Mouse (Mus musculus) MEL (cell line): Measurements from ENCODE around the gene U2af1l4. TPM values are rescaled to one million over a fixed set of nuclear protein-coding genes. Genes with fewer than 3 reads are reported as not detected.

Experiments used
- DNase-seq: peaks from one replicate; pipeline ENCODE4 v3.0.0; 2011; ENCODE audit warnings: low read depth, low spot score
- H3K27ac ChIP-seq: 2 replicates; pipeline ENCODE4 v1.5.1; 2012; ENCODE audit warnings: low read depth, mild to moderate bottlenecking, control low read depth, low read length, moderate library complexity; ENCODE audit not compliant: control insufficient read depth
- H3K27me3 ChIP-seq, 2 experiments: fragments of 150-350 bp in 1 of 2; sonication (generic) in 1 of 2; 2 replicates each; pipeline ENCODE4 v1.6.1; 2012; ENCODE audit warnings: low read length in 2 of 2, mild to moderate bottlenecking in 2 of 2, improper control_type of control experiment in 1 of 2, moderate library complexity in 1 of 2; ENCODE audit not compliant: insufficient read depth in 2 of 2, control insufficient read depth in 1 of 2
- H3K36me3 ChIP-seq, 2 experiments: 2 replicates each; pipeline ENCODE4 v1.6.1; 2012 to 2014; ENCODE audit warnings: low read length in 2 of 2, improper control_type of control experiment in 1 of 2, inconsistent platforms in 1 of 2, mild to moderate bottlenecking in 1 of 2; ENCODE audit not compliant: insufficient read depth in 2 of 2, control insufficient read depth in 1 of 2
- H3K4me1 ChIP-seq, 2 experiments: fragments of 150-350 bp in 1 of 2; sonication (generic) in 1 of 2; 2 replicates each; pipeline ENCODE4 v1.6.1; 2012; ENCODE audit warnings: low read length in 2 of 2, improper control_type of control experiment in 1 of 2, mild to moderate bottlenecking in 1 of 2; ENCODE audit not compliant: insufficient read depth in 2 of 2, control insufficient read depth in 1 of 2
- H3K4me3 ChIP-seq, 2 experiments: fragments of 150-350 bp in 1 of 2; sonication (generic) in 1 of 2; 2 replicates each; pipeline ENCODE4 v1.5.1; 2012; ENCODE audit warnings: low read depth in 2 of 2, low read length in 2 of 2, mild to moderate bottlenecking in 2 of 2, moderate library complexity in 2 of 2, control low read depth in 1 of 2, improper control_type of control experiment in 1 of 2; ENCODE audit not compliant: control insufficient read depth in 1 of 2, insufficient read depth in 1 of 2
- H3K79me2 ChIP-seq: 2 replicates; pipeline ENCODE4 v1.6.1; 2012; ENCODE audit warnings: mild to moderate bottlenecking, low read length, moderate library complexity; ENCODE audit not compliant: control insufficient read depth, poor library complexity, insufficient read depth
- H3K9ac ChIP-seq: 2 replicates; pipeline ENCODE4 v1.6.1; 2012; ENCODE audit warnings: low read depth, mild to moderate bottlenecking, control low read depth, low read length, moderate library complexity; ENCODE audit not compliant: control insufficient read depth, poor library complexity, severe bottlenecking
- H3K9me3 ChIP-seq: fragments of 150-350 bp; sonication (generic); replicated peaks from 2 replicates; pipeline ENCODE4 v1.6.1; 2012; ENCODE audit warnings: mild to moderate bottlenecking, low read length, improper control_type of control experiment, moderate library complexity; ENCODE audit not compliant: insufficient read depth
- BHLHE40 ChIP-seq: IDR thresholded peaks from 2 replicates; pipeline ENCODE4 v1.6.1; 2012; ENCODE audit warnings: low read depth, mild to moderate bottlenecking, inconsistent platforms, low read length, improper control_type of control experiment, borderline replicate concordance
- CHD2 ChIP-seq: IDR thresholded peaks from 2 replicates; pipeline ENCODE4 v1.6.1; 2011; ENCODE audit warnings: low read length, improper control_type of control experiment
- CTCF ChIP-seq, 3 experiments: IDR thresholded peaks in 2 of 3; conservative IDR thresholded peaks in 1 of 3; 2 replicates each; pipeline ENCODE4 v1.5.1; 2011 to 2012; ENCODE audit warnings: low read length in 3 of 3, low read depth in 2 of 3, mild to moderate bottlenecking in 2 of 3, improper control_type of control experiment in 1 of 3, inconsistent platforms in 1 of 3, mixed read lengths in 1 of 3, moderate library complexity in 1 of 3; ENCODE audit not compliant: control insufficient read depth in 1 of 3, insufficient read depth in 1 of 3, poor library complexity in 1 of 3, severe bottlenecking in 1 of 3
- ELF1 ChIP-seq: IDR thresholded peaks from 2 replicates; pipeline ENCODE4 v1.6.1; 2014; ENCODE audit warnings: low read depth, mild to moderate bottlenecking, inconsistent platforms, low read length, improper control_type of control experiment, moderate library complexity
- EP300 ChIP-seq, 2 experiments: IDR thresholded peaks; 2 replicates each; pipeline ENCODE4 v1.6.1; 2011; ENCODE audit warnings: improper control_type of control experiment in 2 of 2, low read length in 2 of 2, low read depth in 1 of 2, mild to moderate bottlenecking in 1 of 2
- GABPA ChIP-seq: IDR thresholded peaks from 2 replicates; pipeline ENCODE4 v1.6.1; 2012; ENCODE audit warnings: low read depth, mild to moderate bottlenecking, inconsistent platforms, low read length, improper control_type of control experiment, moderate library complexity
- GATA1 ChIP-seq: IDR thresholded peaks from 2 replicates; pipeline ENCODE4 v1.6.1; 2011; ENCODE audit warnings: low read depth, low read length, improper control_type of control experiment
- HCFC1 ChIP-seq: IDR thresholded peaks from 2 replicates; pipeline ENCODE4 v1.6.1; 2012; ENCODE audit warnings: low read depth, mild to moderate bottlenecking, inconsistent platforms, low read length, improper control_type of control experiment, moderate library complexity
- JUND ChIP-seq: IDR thresholded peaks from 2 replicates; pipeline ENCODE4 v1.6.1; 2011; ENCODE audit warnings: low read depth, mild to moderate bottlenecking, improper control_type of control experiment, low read length
- KAT2A ChIP-seq: conservative IDR thresholded peaks from 2 replicates; pipeline ENCODE4 v1.6.1; 2012; ENCODE audit warnings: low read depth, low read length, improper control_type of control experiment, inconsistent platforms
- MAX ChIP-seq: IDR thresholded peaks from 2 replicates; pipeline ENCODE4 v1.6.1; 2011; ENCODE audit warnings: low read length, improper control_type of control experiment
- MAZ ChIP-seq: IDR thresholded peaks from 2 replicates; pipeline ENCODE4 v1.6.1; 2012; ENCODE audit warnings: low read depth, mild to moderate bottlenecking, inconsistent platforms, low read length, improper control_type of control experiment
- MEF2A ChIP-seq: IDR thresholded peaks from 2 replicates; pipeline ENCODE4 v1.6.1; 2014; ENCODE audit warnings: low read depth, mild to moderate bottlenecking, inconsistent platforms, low read length, improper control_type of control experiment; ENCODE audit not compliant: poor library complexity, insufficient replicate concordance, severe bottlenecking; ENCODE audit errors: extremely low read depth
- MXI1 ChIP-seq: IDR thresholded peaks from 2 replicates; pipeline ENCODE4 v1.6.1; 2011; ENCODE audit warnings: mild to moderate bottlenecking, low read depth, low read length, improper control_type of control experiment
- MYC ChIP-seq: IDR thresholded peaks from 2 replicates; pipeline ENCODE4 v1.6.1; 2011; ENCODE audit warnings: low read depth, mild to moderate bottlenecking, low read length, improper control_type of control experiment, moderate library complexity
- NELFE ChIP-seq: IDR thresholded peaks from 2 replicates; pipeline ENCODE4 v1.6.1; 2011; ENCODE audit warnings: low read depth, low read length, improper control_type of control experiment
- NRF1 ChIP-seq: IDR thresholded peaks from 2 replicates; pipeline ENCODE4 v1.6.1; 2014; ENCODE audit warnings: low read depth, mild to moderate bottlenecking, inconsistent platforms, low read length, improper control_type of control experiment, moderate library complexity; ENCODE audit not compliant: poor library complexity, insufficient read depth, severe bottlenecking
- POLR2AphosphoS2 ChIP-seq: IDR thresholded peaks from 2 replicates; pipeline ENCODE4 v1.6.1; 2011; ENCODE audit warnings: low read length, improper control_type of control experiment
- POLR2AphosphoS5 ChIP-seq: IDR thresholded peaks from 2 replicates; pipeline ENCODE4 v1.6.1; 2012; ENCODE audit warnings: low read depth, borderline replicate concordance, mild to moderate bottlenecking, inconsistent platforms, low read length, moderate library complexity, mixed read lengths
- RCOR1 ChIP-seq: IDR thresholded peaks from 2 replicates; pipeline ENCODE4 v1.6.1; 2012; ENCODE audit warnings: low read depth, mild to moderate bottlenecking, inconsistent platforms, low read length, improper control_type of control experiment
- SIN3A ChIP-seq: IDR thresholded peaks from 2 replicates; pipeline ENCODE4 v1.6.1; 2012; ENCODE audit warnings: low read length, improper control_type of control experiment, inconsistent platforms
- TAL1 ChIP-seq: IDR thresholded peaks from 2 replicates; pipeline ENCODE4 v1.6.1; 2012; ENCODE audit warnings: mild to moderate bottlenecking, inconsistent platforms, low read length, moderate library complexity, mixed read lengths
- TBP ChIP-seq: IDR thresholded peaks from 2 replicates; pipeline ENCODE4 v1.8.0; 2011; ENCODE audit warnings: low read depth, low read length, improper control_type of control experiment
- USF1 ChIP-seq: IDR thresholded peaks from 2 replicates; pipeline ENCODE4 v1.6.1; 2014; ENCODE audit warnings: low read depth, mild to moderate bottlenecking, inconsistent platforms, low read length, improper control_type of control experiment, moderate library complexity
- USF2 ChIP-seq, 2 experiments: IDR thresholded peaks; 2 replicates each; pipeline ENCODE4 v1.6.1; 2011 to 2012; ENCODE audit warnings: improper control_type of control experiment in 2 of 2, low read length in 2 of 2, borderline replicate concordance in 1 of 2, inconsistent platforms in 1 of 2, low read depth in 1 of 2, mild to moderate bottlenecking in 1 of 2; ENCODE audit not compliant: insufficient read depth in 1 of 2
- ZKSCAN1 ChIP-seq: IDR thresholded peaks from 2 replicates; pipeline ENCODE4 v1.6.1; 2012; ENCODE audit warnings: low read depth, mild to moderate bottlenecking, inconsistent platforms, low read length, improper control_type of control experiment, moderate library complexity
- ZNF384 ChIP-seq: IDR thresholded peaks from 2 replicates; pipeline ENCODE4 v1.6.1; 2012; ENCODE audit warnings: low read depth, mild to moderate bottlenecking, inconsistent platforms, low read length, improper control_type of control experiment
- polyA plus RNA-seq, 2 experiments: library from polyadenylated mRNA; stranded (reverse) in 1 of 2; unstranded in 1 of 2; fragments of >175 nt in 1 of 2; fragments of >200 nt in 1 of 2; gene quantifications; 2 replicates each; pipeline versions ENCODE4 v1.2.1 to v1.2.4; 2012; ENCODE audit warnings: low replicate concordance in 2 of 2, low read depth in 1 of 2; ENCODE audit not compliant: insufficient read length in 2 of 2, insufficient read depth in 1 of 2, missing spikeins in 1 of 2
- total RNA-seq: library from RNA; depleted of rRNA; stranded (reverse); fragments of 300-350 nt; gene quantifications from 2 replicates; pipeline ENCODE4 v1.2.3, GENCODE M21; 2012

Gene U2af1l4
- total and polyA plus RNA-seq, 3 experiments: 72.5 to 74.2 TPM; not detected in 1

- Histone ChIP-seq H3K9me3 (no peaks in the 10 kb centered on the region), H3K4me1 (peaks cover 3 to 8% of the 10 kb centered on the region in 2 experiments; a peak in 1 of 4 replicates)
- TF ChIP-seq EP300 (IDR thresholded peaks at IDR 0.05; ENCODE audit: low read depth in 1 of 2, low read length in 2 of 2) (no peak), NELFE (no peak), JUND (no peak), CTCF (IDR thresholded peaks at IDR 0.05 in 2 of 3, conservative IDR thresholded peaks at IDR 0.05 in 1 of 3; ENCODE audit: control insufficient read depth in 1 of 3, insufficient read depth in 1 of 3, low read depth in 2 of 3, low read length in 3 of 3, poor library complexity in 1 of 3, severe bottlenecking in 1 of 3) (no peak), POLR2AphosphoS5 (no peak), ZNF384 (no peak), USF1 (no peak), HCFC1 (no peak), MAZ (no peak), TBP (no peak), MAX (no peak), GATA1 (no peak), TAL1 (no peak), BHLHE40 (no peak), ELF1 (no peak), POLR2AphosphoS2 (no peak), CHD2 (no peak), KAT2A (no peak), NRF1 (no peak), USF2 (IDR thresholded peaks at IDR 0.05; ENCODE audit: borderline replicate concordance in 1 of 2, insufficient read depth in 1 of 2, low read depth in 1 of 2, low read length in 2 of 2) (no peak)
- TF ChIP-seq, all 39 proteins: peak for 0
- Histone ChIP-seq H3K36me3 (peaks cover 0 to 4% of the 10 kb centered on the region in 2 experiments; a peak in 3 of 4 replicates), H3K27me3 (no peaks in the 10 kb centered on the region), H3K4me3 (no peak overlapping the region), H3K27ac (no peak overlapping the region), H3K79me2 (peaks cover 3% of the 10 kb centered on the region), H3K9ac (no peak overlapping the region)
- DNase-seq: no peak
These were observed 4.5 kb downstream of the U2af1l4 start for GRCm38 (mm10) chr7:30567555-30567954.

DNA sequence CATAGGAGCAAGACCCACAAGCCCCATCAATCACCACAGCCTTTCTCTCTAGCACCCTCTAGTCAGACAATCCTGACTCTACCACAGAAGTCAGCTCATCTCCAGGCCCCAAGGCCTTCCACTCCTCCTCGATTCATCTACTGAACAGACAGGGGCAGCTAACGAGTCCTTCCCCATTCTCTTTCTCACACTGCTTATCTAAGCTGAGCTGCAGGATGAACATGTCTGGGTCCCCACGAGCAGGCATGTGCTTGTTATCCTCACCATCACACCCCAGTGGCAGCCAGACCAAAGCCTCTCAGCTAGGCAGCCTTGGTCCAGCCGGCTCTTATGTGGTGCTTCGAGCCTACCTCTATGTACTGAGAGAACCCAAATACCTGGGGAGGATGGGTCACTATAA is 9.3 kb downstream of the U2af1l4 start:
- H3K4me1 ChIP-seq: peaks cover 0 to 6% of the 10 kb centered on the region in 2 experiments; a peak in 1 of 4 replicates
- H3K27ac ChIP-seq: peak overlapping the region; percentile 15; the same call in 1 of the 2 replicates
- no peaks in the 10 kb centered on the region for H3K27me3 ChIP-seq
- H3K79me2 ChIP-seq: no peaks in the 10 kb centered on the region
- no peak overlapping the region for H3K4me3 ChIP-seq
- no peak for TF ChIP-seq GABPA
- TF ChIP-seq GATA1: peak; percentile 8; the same call in 1 of the 2 replicates
- TF ChIP-seq ZKSCAN1: no peak
- peak in 1 of 3 experiments; percentile 5; a peak in 2 of 6 replicates for TF ChIP-seq CTCF (IDR thresholded peaks at IDR 0.05 in 2 of 3, conservative IDR thresholded peaks at IDR 0.05 in 1 of 3; ENCODE audit: control insufficient read depth in 1 of 3, insufficient read depth in 1 of 3, low read depth in 2 of 3, low read length in 3 of 3, poor library complexity in 1 of 3, severe bottlenecking in 1 of 3)
- TF ChIP-seq POLR2AphosphoS2: no peak
- no peak for TF ChIP-seq USF2 (IDR thresholded peaks at IDR 0.05; ENCODE audit: borderline replicate concordance in 1 of 2, insufficient read depth in 1 of 2, low read depth in 1 of 2, low read length in 2 of 2)
- TF ChIP-seq SIN3A: no peak
- TF ChIP-seq NELFE: no peak; the same call in 1 of the 2 replicates
- TF ChIP-seq BHLHE40: no peak
- TF ChIP-seq HCFC1: no peak
- no peak for TF ChIP-seq CHD2
- TF ChIP-seq TBP: peak; percentile 61
- peak; percentile 65 for TF ChIP-seq MAX
- TF ChIP-seq MXI1: peak; percentile 49
- TF ChIP-seq MEF2A: no peak
- peak; percentile 39; the same call in 1 of the 2 replicates for TF ChIP-seq RCOR1
- TF ChIP-seq POLR2AphosphoS5: no peak
- TF ChIP-seq MYC: peak; percentile 62; the same call in 1 of the 2 replicates
- peak in 1 of 2 experiments; percentile 6; a peak in 1 of 4 replicates for TF ChIP-seq EP300 (IDR thresholded peaks at IDR 0.05; ENCODE audit: low read depth in 1 of 2, low read length in 2 of 2)
- H3K9me3 ChIP-seq: no peaks in the 10 kb centered on the region
- peaks cover 0 to 15% of the 10 kb centered on the region in 2 experiments; a peak in 3 of 4 replicates for H3K36me3 ChIP-seq
- DNase-seq: peak; percentile 63
- no peak overlapping the region for H3K9ac ChIP-seq
